Mouse (Mus musculus) heart, postnatal 0 days (tissue): ENCODE measurements at regions not wholly inside any gene's neighbourhood (a gene's known extent, or its start where the extent isn't known, plus 50 kb on each side); places are given as distances from the start of the nearest gene placed in this dataset.

ENCODE experiments used
- CTCF ChIP-seq: IDR thresholded peaks from 2 replicates; pipeline ENCODE4 v1.5.1; 2016; ENCODE audit warnings: antibody characterized with exemption, control low read depth, low read depth
- EP300 ChIP-seq: IDR thresholded peaks from 2 replicates; pipeline ENCODE4 v1.6.1; 2016; ENCODE audit warnings: antibody characterized with exemption, low read depth

DNA sequence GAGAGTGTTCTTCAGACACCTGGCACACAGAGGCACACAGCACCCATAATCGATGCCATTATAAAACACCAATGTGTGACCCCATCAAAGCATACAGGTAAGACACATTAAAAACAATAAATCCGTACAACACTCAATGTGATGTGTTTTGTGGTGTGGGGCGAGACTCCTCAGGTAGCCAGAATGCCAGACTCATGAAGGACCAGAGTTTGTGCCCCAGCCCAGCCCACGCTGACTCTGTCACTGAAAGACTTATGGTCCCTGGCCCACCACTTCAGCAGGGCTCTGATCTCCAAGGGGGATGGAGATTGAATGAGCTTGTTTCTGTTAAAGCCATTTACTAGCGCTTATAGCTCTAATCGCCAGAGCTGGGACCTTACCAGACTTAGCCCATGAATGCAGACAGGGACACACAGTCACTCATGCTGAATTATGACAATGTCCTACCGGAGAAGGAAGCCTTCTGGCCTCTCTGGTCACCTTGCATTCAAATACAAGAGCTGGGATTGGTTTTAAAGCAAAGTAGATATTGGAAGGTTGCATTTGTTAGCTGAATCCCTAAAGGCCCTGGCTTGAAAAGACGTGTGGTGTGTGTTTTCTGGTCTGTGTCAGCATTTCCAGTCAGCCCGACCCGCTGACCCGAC lies 112.1 kb upstream of the Cpm start:
- TF ChIP-seq EP300 (no peak), CTCF (no peak)
